Mouse (Mus musculus) layer of hippocampus, adult 6 months (tissue): ENCODE results near the gene Gm30302. TPM values are rescaled to one million over a fixed set of nuclear protein-coding genes. Genes with fewer than 3 reads are reported as not detected.

ENCODE experiments used
- long read RNA-seq, 2 experiments: library from polyadenylated mRNA; unstranded; transcript quantifications; one replicate each; pipeline ENCODE4 v2.0.0; 2019 to 2020
- polyA plus RNA-seq: library from polyadenylated mRNA; unstranded; fragments of <200 nt; fragmentation: Nextera tagmentation; gene quantifications from 2 replicates; pipeline ENCODE4 v1.2.3, GENCODE M21; 2021

The Gm30302 gene
- polyA plus RNA-seq: not detected in 2 replicates
- long read RNA-seq, experiment 1: 0 reads
- long read RNA-seq, experiment 2: 0 reads

DNA sequence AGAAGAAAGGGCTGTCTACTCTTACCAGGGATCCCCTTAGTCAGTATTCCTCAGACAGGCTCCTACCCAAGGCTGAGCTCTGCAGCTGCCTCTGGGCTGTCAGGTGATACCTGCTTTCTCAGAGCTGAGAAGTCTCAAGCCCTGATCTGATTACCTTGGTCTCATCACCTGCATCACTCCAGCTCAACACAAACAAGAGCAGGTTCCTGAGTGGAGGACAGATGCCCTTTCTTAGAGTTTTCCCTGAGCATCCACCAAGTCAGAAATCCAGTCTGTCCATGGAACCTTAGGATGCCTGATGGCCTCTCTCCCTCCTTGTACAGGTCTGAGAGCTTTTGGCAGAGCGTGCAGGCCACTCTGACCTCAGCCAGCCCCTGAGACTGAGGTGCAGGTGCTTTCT is at the start of gene Gm30302:
Gm30302 (minus strand) TSS at position 101 of the 400 bp plus-strand sequence.

Other genes starting within 250 kb of the Gm30302 start
- 0.50 and 0.72 TPM in 2 replicates for gene Omd, start 216.5 kb downstream of the Gm30302 start, polyA plus RNA-seq
- gene Ogn, start 191.0 kb downstream of the Gm30302 start, polyA plus RNA-seq: 3.2 and 3.5 TPM in 2 replicates
- gene Cenpp, start 146.2 kb downstream of the Gm30302 start, polyA plus RNA-seq: 2.0 and 2.2 TPM in 2 replicates
- gene Nol8, start 145.9 kb downstream of the Gm30302 start, polyA plus RNA-seq: 12.9 and 13.5 TPM in 2 replicates
- 12.2 and 12.9 TPM in 2 replicates for gene Iars, start 116.9 kb downstream of the Gm30302 start, polyA plus RNA-seq